Mouse (Mus musculus) embryonic facial prominence, embryonic 11.5 days (tissue): ENCODE measurements around the gene Trim46. TPM values are rescaled to one million over a fixed set of nuclear protein-coding genes. Genes with fewer than 3 reads are reported as not detected.

ENCODE experiments used
- ATAC-seq: fragments of 200-750 bp; cut with Nextera tagmentation; replicated peaks from 2 replicates; pipeline ENCODE4 v1.8.0; 2017; ENCODE audit warnings: low read depth; ENCODE audit not compliant: insufficient number of reproducible peaks, low FRiP score, low TSS enrichment
- DNase-seq: peaks from one replicate; pipeline ENCODE4 v3.0.0-alpha.2; 2015; ENCODE audit warnings: low spot score
- H3K27ac ChIP-seq: fragments of 300-500 bp; sonication (generic); replicated peaks from 2 replicates; pipeline ENCODE4 v1.5.1; 2014; ENCODE audit warnings: mild to moderate bottlenecking, low read depth, low read length, control low read depth
- H3K27me3 ChIP-seq: fragments of 300-500 bp; sonication (generic); 2 replicates; pipeline ENCODE4 v1.6.1; 2014; ENCODE audit warnings: mild to moderate bottlenecking, low read length, moderate library complexity, mixed read lengths; ENCODE audit not compliant: control insufficient read depth, insufficient read depth
- H3K36me3 ChIP-seq: fragments of 300-500 bp; sonication (generic); replicated peaks from 2 replicates; pipeline ENCODE4 v1.6.1; 2014; ENCODE audit warnings: low read depth, mild to moderate bottlenecking, low read length, moderate library complexity, mixed read lengths; ENCODE audit not compliant: control insufficient read depth, insufficient read depth
- H3K4me1 ChIP-seq: fragments of 300-500 bp; sonication (generic); 2 replicates; pipeline ENCODE4 v1.6.1; 2014; ENCODE audit warnings: low read length, mixed read lengths; ENCODE audit not compliant: control insufficient read depth, insufficient read depth
- H3K4me2 ChIP-seq: fragments of 300-500 bp; sonication (generic); 2 replicates; pipeline ENCODE4 v1.6.1; 2014; ENCODE audit warnings: low read depth, mild to moderate bottlenecking, control low read depth, low read length, moderate library complexity
- H3K4me3 ChIP-seq: fragments of 300-500 bp; sonication (generic); 2 replicates; pipeline ENCODE4 v1.5.1; 2014; ENCODE audit warnings: low read depth, low read length, control low read depth
- H3K9ac ChIP-seq: fragments of 300-500 bp; sonication (generic); replicated peaks from 2 replicates; pipeline ENCODE4 v1.6.1; 2014; ENCODE audit warnings: mild to moderate bottlenecking, control low read depth, low read length
- H3K9me3 ChIP-seq: fragments of 300-500 bp; sonication (generic); replicated peaks from 2 replicates; pipeline ENCODE4 v1.6.1; 2016; ENCODE audit warnings: mild to moderate bottlenecking, low read length, inconsistent platforms, mixed read lengths; ENCODE audit not compliant: control insufficient read depth
- WGBS: fragments of 180-500 bp; shearing (Covaris S2); extraction: QIAGEN DNeasy Blood & Tissue Kit; methylation state at CpG from one replicate; pipeline ENCODE4 v1.1.7; 2014; 5-methylcytosine and 5-hydroxymethylcytosine counted together
- polyA plus RNA-seq: library from polyadenylated mRNA; unstranded; fragments of >200 nt; fragmentation: Nextera tagmentation; extraction: Ambion mirVana; gene quantifications from 2 replicates; pipeline ENCODE4 v1.2.1, GENCODE M21; 2014

The Trim46 gene
- polyA plus RNA-seq, 1 experiment from 2014 or later: 3.0 TPM

- WGBS: 1% methylated on average over 17 of the region's 17 CpGs
- H3K27ac ChIP-seq: no peak overlapping the region
- H3K36me3 ChIP-seq: no peaks in the 10 kb centered on the region; the same call in 1 of the 2 replicates
- peaks cover 4% of the 10 kb centered on the region for H3K4me1 ChIP-seq
- H3K27me3 ChIP-seq: no peaks in the 10 kb centered on the region
- no peaks in the 10 kb centered on the region for H3K9me3 ChIP-seq
- peak overlapping the region; percentile 22; the same call in 1 of the 2 replicates for H3K9ac ChIP-seq
- DNase-seq (peak; percentile 55), ATAC-seq (peak; percentile 46; the same call in 1 of the 2 replicates)
- H3K4me3 ChIP-seq: no peak overlapping the region
- H3K4me2 ChIP-seq: peak overlapping the region; percentile 34
These were observed 5.3 kb upstream of the Trim46 start for GRCm38 (mm10) chr3:89251365-89251895.

- Histone ChIP-seq H3K27me3 (no peaks in the 10 kb centered on the region), H3K4me3 (no peak overlapping the region), H3K9me3 (no peaks in the 10 kb centered on the region), H3K4me1 (peaks cover 4% of the 10 kb centered on the region), H3K9ac (no peak overlapping the region), H3K36me3 (no peaks in the 10 kb centered on the region; the same call in 1 of the 2 replicates), H3K27ac (no peak overlapping the region), H3K4me2 (no peak overlapping the region)
- WGBS: 15% methylated on average over 7 of the region's 7 CpGs
- DNase-seq (peak; percentile 72), ATAC-seq (0 out of 2 replicates have a peak, but pooled peaks have one; percentile 11)
These were observed 4.4 kb upstream of the Trim46 start for GRCm38 (mm10) chr3:89250435-89251040.

GRCm38 (mm10) chr3:89247466-89247865 is 1.4 kb upstream of the Trim46 start:
- no peaks in the 10 kb centered on the region for H3K27me3 ChIP-seq
- no peaks in the 10 kb centered on the region for H3K9me3 ChIP-seq
- H3K27ac ChIP-seq: no peak overlapping the region
- 0 out of 2 replicates have a peak overlapping the region, but pooled peaks have one; percentile 76 for H3K4me3 ChIP-seq
- H3K36me3 ChIP-seq: no peaks in the 10 kb centered on the region; the same call in 1 of the 2 replicates
- no peak overlapping the region for H3K4me2 ChIP-seq
- DNase-seq: no peak
- WGBS: 84% methylated on average over 4 of the region's 4 CpGs
- H3K9ac ChIP-seq: no peak overlapping the region
- ATAC-seq: no peak
- H3K4me1 ChIP-seq: peaks cover 10% of the 10 kb centered on the region

DNA sequence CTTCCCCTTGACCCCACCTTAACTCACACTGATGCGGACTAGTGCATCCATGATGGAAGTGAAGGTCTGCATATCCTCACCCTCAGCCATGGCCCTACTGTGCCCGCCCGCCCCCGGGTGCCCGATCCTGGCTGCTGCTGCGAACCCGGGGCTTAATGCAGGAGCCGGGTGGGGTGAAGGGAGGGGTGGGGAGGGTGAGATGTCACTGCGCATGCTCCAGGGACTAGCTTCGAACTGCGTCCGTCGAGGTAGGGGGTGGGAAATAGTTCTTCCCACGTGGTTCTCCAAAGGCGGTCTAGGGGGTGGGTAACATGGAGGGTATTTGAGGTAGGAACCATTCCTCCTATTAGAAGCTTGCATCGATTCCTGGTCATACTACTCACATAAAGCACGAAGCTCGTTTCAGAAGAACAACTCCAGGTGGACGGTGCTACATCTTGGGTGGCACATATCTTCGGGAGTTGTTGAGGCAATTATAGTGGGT is 379 bp downstream of the Trim46 start, which contains the start of gene Krtcap2:
Gene Krtcap2 (plus strand): TSS at position 279 of the 484 bp plus-strand sequence.
- ATAC-seq (peak; percentile 29; the same call in 1 of the 2 replicates), DNase-seq (peak; percentile 54)
- H3K27ac ChIP-seq: no peak within 1 kb of the TSS; the same call in 1 of the 2 replicates
- H3K4me1 ChIP-seq: peaks cover 6% of the 10 kb centered on the region
- H3K36me3 ChIP-seq: no peaks in the 10 kb centered on the region; the same call in 1 of the 2 replicates
- no peaks in the 10 kb centered on the region for H3K9me3 ChIP-seq
- peak within 1 kb of the TSS; percentile 76 for H3K4me3 ChIP-seq
- H3K4me2 ChIP-seq: peak within 1 kb of the TSS; percentile 75
- peak within 1 kb of the TSS; percentile 79 for H3K9ac ChIP-seq
- H3K27me3 ChIP-seq: no peaks in the 10 kb centered on the region
- WGBS: 5% methylated on average over 20 of the region's 20 CpGs

- peak; percentile 11; the same call in 1 of the 2 replicates for ATAC-seq
- Histone ChIP-seq H3K4me2 (peak overlapping the region; percentile 59), H3K4me3 (peak overlapping the region; percentile 40), H3K27me3 (no peaks in the 10 kb centered on the region), H3K27ac (no peak overlapping the region), H3K9ac (peak overlapping the region; percentile 45), H3K9me3 (no peaks in the 10 kb centered on the region), H3K4me1 (peaks cover 6% of the 10 kb centered on the region), H3K36me3 (no peaks in the 10 kb centered on the region; the same call in 1 of the 2 replicates)
- DNase-seq: peak; percentile 66
- under 1% methylated on average over 20 of the region's 26 CpGs for WGBS
These were observed 974 bp downstream of the Trim46 start for GRCm38 (mm10) chr3:89244982-89245687.

DNA sequence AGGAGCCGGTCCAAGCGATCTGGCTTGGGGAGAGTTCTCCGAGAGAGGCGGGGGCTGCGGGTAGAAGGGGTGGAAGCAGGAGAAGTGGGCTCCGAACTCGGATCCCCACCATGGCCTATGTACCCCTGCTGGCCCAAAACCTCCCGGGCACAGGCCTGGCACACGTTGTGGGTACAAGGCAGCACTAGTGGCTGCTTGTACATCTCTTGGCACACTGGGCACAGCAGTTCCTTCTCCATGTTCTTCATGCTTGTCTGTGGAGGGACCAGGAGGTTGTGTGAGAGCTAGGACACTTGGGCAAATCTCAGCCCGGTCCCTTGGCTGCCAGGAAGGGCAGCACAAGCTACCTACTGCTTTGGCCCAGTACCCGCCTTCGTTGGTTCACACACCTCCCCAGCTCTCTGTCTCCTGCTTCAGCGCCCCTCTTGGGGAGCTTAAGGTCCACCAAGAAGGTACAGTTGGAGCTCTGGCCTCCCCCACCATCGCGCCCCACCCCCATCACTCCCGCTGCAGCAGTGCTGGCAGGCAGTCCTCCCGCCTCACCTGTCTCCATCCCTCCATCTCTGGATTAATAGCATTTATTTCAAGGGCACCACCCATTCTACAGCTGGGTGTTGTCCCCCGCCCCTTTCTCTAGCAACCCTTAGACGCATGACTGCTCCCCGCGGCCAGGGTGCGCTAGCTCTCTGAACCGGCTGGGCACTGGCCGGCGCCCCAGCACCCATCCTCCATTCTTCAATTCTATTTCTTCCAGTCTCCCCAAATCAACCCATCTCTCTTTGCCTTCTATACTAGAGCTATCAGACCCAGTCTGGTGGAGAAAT is 1.7 kb downstream of the Trim46 start:
- no peak for ATAC-seq
- WGBS: 11% methylated on average over 25 of the region's 25 CpGs
- no peak for DNase-seq

DNA sequence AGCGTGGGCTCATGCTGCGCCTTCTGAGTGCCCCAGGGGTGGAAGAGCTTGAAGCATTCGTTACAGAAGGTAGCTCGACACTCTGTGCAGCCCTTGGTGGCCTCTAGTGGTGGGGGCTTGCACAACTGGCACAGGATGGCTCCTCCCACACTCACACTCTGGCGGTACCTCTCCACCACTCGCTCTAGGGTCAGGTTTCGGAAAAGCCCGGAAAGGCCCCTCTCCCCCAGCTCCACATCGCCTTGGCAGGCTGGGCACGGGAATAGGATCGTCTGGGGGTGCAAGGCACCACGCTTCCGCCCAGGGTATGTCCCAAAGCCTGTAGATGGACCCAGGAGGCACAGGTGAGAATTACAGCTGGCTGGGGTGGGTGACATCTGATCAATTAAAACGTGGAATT is 2.5 kb downstream of the Trim46 start:
- no peaks in the 10 kb centered on the region for H3K9me3 ChIP-seq
- peak overlapping the region; percentile 40 for H3K4me3 ChIP-seq
- DNase-seq: peak; percentile 76
- ATAC-seq: peak; percentile 64
- peak overlapping the region; percentile 43 for H3K4me2 ChIP-seq
- H3K27ac ChIP-seq: no peak overlapping the region
- no peak overlapping the region for H3K9ac ChIP-seq
- 7% methylated on average over 14 of the region's 14 CpGs for WGBS
- H3K27me3 ChIP-seq: no peaks in the 10 kb centered on the region
- H3K4me1 ChIP-seq: peaks cover 6% of the 10 kb centered on the region
- H3K36me3 ChIP-seq: no peaks in the 10 kb centered on the region; the same call in 1 of the 2 replicates

More for the DNA sequence above, 1.7 kb downstream of the Trim46 start:
- peaks cover 6% of the 10 kb centered on the region for H3K4me1 ChIP-seq
- peak overlapping the region; percentile 59 for H3K4me2 ChIP-seq
- no peaks in the 10 kb centered on the region for H3K9me3 ChIP-seq
- H3K27me3 ChIP-seq: no peaks in the 10 kb centered on the region
- H3K4me3 ChIP-seq: peak overlapping the region; percentile 40
- no peak overlapping the region for H3K27ac ChIP-seq
- H3K36me3 ChIP-seq: no peaks in the 10 kb centered on the region
- peak overlapping the region; percentile 45 for H3K9ac ChIP-seq
